Mouse (Mus musculus) midbrain, embryonic 16.5 days (tissue): ENCODE measurements around the gene Slc4a5. TPM values are rescaled to one million over a fixed set of nuclear protein-coding genes. Genes with fewer than 3 reads are reported as not detected.
"Not testable (repeated sequence)": the region's sequence is repeated elsewhere in the genome, so short reads cannot be mapped to it uniquely, and the experiment has no call there.

ENCODE experiments used
- ATAC-seq: fragments of 200-750 bp; cut with Nextera tagmentation; 2 replicates; pipeline ENCODE4 v1.8.0; 2017; ENCODE audit warnings: moderate TSS enrichment
- H3K27ac ChIP-seq: fragments of 300-500 bp; sonication (generic); 2 replicates; pipeline ENCODE4 v1.5.1; 2014; ENCODE audit warnings: mild to moderate bottlenecking, low read length, mixed read lengths
- H3K27me3 ChIP-seq: fragments of 300-500 bp; sonication (generic); 2 replicates; pipeline ENCODE4 v1.6.1; 2014; ENCODE audit warnings: low read depth, low read length, mixed read lengths; ENCODE audit not compliant: control insufficient read depth, insufficient read depth
- H3K36me3 ChIP-seq: fragments of 300-500 bp; sonication (generic); 2 replicates; pipeline ENCODE4 v1.6.1; 2014; ENCODE audit warnings: mild to moderate bottlenecking, low read length, moderate library complexity, mixed read lengths; ENCODE audit not compliant: control insufficient read depth, insufficient read depth
- H3K4me1 ChIP-seq: fragments of 300-500 bp; sonication (generic); 2 replicates; pipeline ENCODE4 v1.6.1; 2014; ENCODE audit warnings: mild to moderate bottlenecking, low read length, mixed read lengths; ENCODE audit not compliant: control insufficient read depth, insufficient read depth
- H3K4me2 ChIP-seq: fragments of 300-500 bp; sonication (generic); 2 replicates; pipeline ENCODE4 v1.6.1; 2014; ENCODE audit warnings: mild to moderate bottlenecking, low read length, mixed read lengths
- H3K4me3 ChIP-seq: fragments of 300-500 bp; sonication (generic); 2 replicates; pipeline ENCODE4 v1.5.1; 2014; ENCODE audit warnings: low read depth, mild to moderate bottlenecking, low read length, moderate library complexity, mixed read lengths
- H3K9ac ChIP-seq: fragments of 300-500 bp; sonication (generic); 2 replicates; pipeline ENCODE4 v1.6.1; 2014; ENCODE audit warnings: low read depth, low read length, mixed read lengths
- H3K9me3 ChIP-seq: fragments of 300-500 bp; sonication (generic); replicated peaks from 2 replicates; pipeline ENCODE4 v1.6.1; 2014; ENCODE audit warnings: mild to moderate bottlenecking, low read length, mixed read lengths; ENCODE audit not compliant: control insufficient read depth, poor library complexity, severe bottlenecking
- WGBS: fragments of 180-500 bp; shearing (Covaris S2); extraction: QIAGEN DNeasy Blood & Tissue Kit; methylation state at CpG from one replicate; pipeline ENCODE4 v1.1.7; 2014; 5-methylcytosine and 5-hydroxymethylcytosine counted together
- polyA plus RNA-seq: library from polyadenylated mRNA; unstranded; fragments of >200 nt; fragmentation: Nextera tagmentation; extraction: Ambion mirVana; gene quantifications from 2 replicates; pipeline ENCODE4 v1.2.1, GENCODE M21; 2015

Slc4a5 gene
- polyA plus RNA-seq, 1 experiment from 2014 or later, result 0.49 TPM

- H3K9ac ChIP-seq, result no peak overlapping the region
- no peaks in the 10 kb centered on the region for H3K27me3 ChIP-seq
- no peaks in the 10 kb centered on the region for H3K36me3 ChIP-seq
- no peaks in the 10 kb centered on the region for H3K9me3 ChIP-seq
- WGBS, result 74% methylated on average over 8 of the region's 8 CpGs
- H3K4me1 ChIP-seq, result peaks cover 16% of the 10 kb centered on the region
- no peak overlapping the region for H3K4me3 ChIP-seq
- H3K4me2 ChIP-seq, result no peak overlapping the region
- ATAC-seq, result no peak
- H3K27ac ChIP-seq, result no peak overlapping the region
These were observed 104.2 kb downstream of the Slc4a5 start for GRCm38 (mm10) chr6:83323652-83324419.

DNA sequence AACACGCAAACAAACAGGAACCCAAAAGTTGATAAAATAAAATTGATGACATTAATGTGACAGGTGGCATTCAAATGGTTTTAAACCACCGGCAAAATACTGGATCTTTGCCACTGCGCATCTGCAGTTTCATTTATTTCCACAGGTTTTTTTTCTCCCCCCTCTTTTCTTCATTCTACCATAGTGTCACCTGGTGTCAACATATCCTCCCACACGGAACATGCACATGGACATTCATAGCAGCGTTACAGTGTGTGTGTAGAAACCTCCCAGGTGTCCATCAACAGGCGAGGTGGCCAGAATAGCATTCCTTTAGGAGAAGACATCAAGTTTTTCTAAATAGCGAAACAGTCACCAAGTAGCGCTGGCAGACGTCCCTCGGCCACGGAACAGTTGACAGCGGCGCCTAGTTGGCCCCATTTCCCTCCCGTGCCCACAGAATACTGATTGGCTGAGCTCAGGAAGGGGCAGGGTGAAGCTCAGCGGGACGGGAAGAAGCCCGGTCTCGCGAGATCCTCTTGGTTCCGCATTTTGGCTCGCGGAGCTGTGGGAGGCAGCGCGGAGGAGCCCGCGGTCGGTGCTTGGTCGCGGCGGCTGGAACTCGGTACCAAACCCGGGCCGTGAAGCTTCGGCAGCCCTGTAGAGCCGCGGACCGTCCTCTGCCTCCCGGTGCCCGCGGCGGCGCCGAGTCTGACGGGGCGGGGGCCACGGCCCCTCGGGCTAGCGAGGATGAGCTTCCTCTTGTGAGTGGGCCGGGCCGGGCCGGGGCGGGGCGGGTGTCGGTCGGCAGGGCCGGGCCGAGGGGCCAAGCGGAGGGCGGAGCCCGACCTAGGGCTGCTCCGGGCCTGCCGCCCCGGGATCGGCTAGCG is 106.1 kb downstream of the Slc4a5 start, which contains the start of the genes Mthfd2 and Mob1a:
Gene Mthfd2, minus strand, starts transcription at position 384 of the 869 bp plus-strand sequence.
Gene Mob1a, plus strand, starts transcription at position 492 of the 869 bp plus-strand sequence.
- ATAC-seq, result peak; percentile 99
- peak within 1 kb of the TSS; percentile 84 for H3K4me2 ChIP-seq
- peak within 1 kb of the TSS; percentile 96 for H3K4me3 ChIP-seq
- peaks cover 16% of the 10 kb centered on the region for H3K4me1 ChIP-seq
- H3K27ac ChIP-seq, result peak within 1 kb of the TSS; percentile 87
- H3K9ac ChIP-seq, result peak within 1 kb of the TSS; percentile 97
- H3K9me3 ChIP-seq, result no peaks in the 10 kb centered on the region
- WGBS, result 2% methylated on average over 62 of the region's 65 CpGs
- H3K36me3 ChIP-seq, result peaks cover 3% of the 10 kb centered on the region; the same call in 1 of the 2 replicates
- H3K27me3 ChIP-seq, result no peaks in the 10 kb centered on the region

- Histone ChIP-seq H3K4me2 (peak overlapping the region; percentile 84), H3K27me3 (no peaks in the 10 kb centered on the region), H3K4me3 (peak overlapping the region; percentile 96), H3K36me3 (peaks cover 6% of the 10 kb centered on the region; the same call in 1 of the 2 replicates), H3K4me1 (peaks cover 16% of the 10 kb centered on the region), H3K9me3 (no peaks in the 10 kb centered on the region), H3K27ac (peak overlapping the region; percentile 87), H3K9ac (peak overlapping the region; percentile 97)
- ATAC-seq, result no peak; the same call in 1 of the 2 replicates
- WGBS, result 6% methylated on average over 6 of the region's 6 CpGs
These were observed 106.7 kb downstream of the Slc4a5 start for GRCm38 (mm10) chr6:83326394-83326736.

DNA sequence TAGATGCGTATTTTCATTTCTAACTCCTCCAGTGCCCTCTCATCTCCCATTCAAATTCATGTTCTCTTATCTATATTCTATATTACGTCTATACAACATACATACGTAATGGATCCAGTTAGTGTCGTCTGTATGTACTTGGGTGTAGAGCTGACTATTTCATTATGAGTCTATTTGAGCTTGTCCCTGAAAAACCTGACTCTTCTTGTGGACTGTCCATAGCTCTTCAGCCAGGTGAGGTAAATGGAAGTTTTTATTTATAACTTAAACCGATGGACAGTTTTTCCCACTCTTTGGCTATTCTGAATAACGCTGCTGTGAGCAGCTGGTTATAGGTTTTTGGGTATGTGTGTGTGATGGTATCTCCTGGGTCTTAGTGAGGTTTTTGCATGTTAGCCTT is 107.1 kb downstream of the Slc4a5 start:
- Histone ChIP-seq H3K27ac (no peak overlapping the region), H3K4me3 (peak overlapping the region; percentile 96), H3K9me3 (no peaks in the 10 kb centered on the region), H3K9ac (peak overlapping the region; percentile 97), H3K4me1 (peaks cover 16% of the 10 kb centered on the region), H3K27me3 (no peaks in the 10 kb centered on the region), H3K36me3 (peaks cover 10% of the 10 kb centered on the region), H3K4me2 (peak overlapping the region; percentile 84)
- no peak for ATAC-seq
- WGBS, result 62% methylated on average over 6 of the region's 6 CpGs

DNA sequence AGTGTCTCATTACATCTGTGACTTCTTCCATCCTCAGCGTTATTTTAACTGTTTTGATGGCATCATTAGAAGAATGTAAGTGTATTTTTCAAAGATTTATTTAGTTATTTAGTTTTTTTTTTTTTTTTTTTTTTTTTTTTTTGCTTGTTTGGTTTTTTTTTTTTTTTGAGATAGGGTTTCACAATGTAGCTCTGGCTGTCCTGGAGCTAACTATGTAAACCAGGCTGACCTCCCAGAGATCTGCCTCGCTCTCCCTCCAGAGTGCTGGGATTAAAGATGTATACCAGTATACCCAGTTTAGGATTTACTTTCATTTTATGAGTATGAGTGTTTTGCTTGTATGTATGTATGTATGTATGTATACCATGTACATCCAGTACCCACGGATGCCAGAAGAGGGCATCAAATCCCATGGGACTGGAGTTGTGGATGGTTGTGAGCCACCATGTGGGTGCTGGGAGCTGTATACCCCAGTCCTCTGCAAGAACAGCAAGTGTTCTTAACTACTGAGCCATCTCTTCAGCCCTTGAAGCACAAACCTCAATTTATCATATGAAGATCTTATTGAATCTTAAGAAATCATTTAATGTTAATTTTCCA is 108.1 kb downstream of the Slc4a5 start:
- no peak overlapping the region for H3K4me3 ChIP-seq
- H3K36me3 ChIP-seq, result peaks cover 17% of the 10 kb centered on the region
- no peak overlapping the region for H3K9ac ChIP-seq
- no peak overlapping the region for H3K4me2 ChIP-seq
- no peaks in the 10 kb centered on the region for H3K9me3 ChIP-seq
- WGBS, result 89% methylated on average over 3 of the region's 3 CpGs
- H3K4me1 ChIP-seq, result peaks cover 16% of the 10 kb centered on the region
- ATAC-seq, result no peak
- H3K27me3 ChIP-seq, result no peaks in the 10 kb centered on the region
- no peak overlapping the region for H3K27ac ChIP-seq

DNA sequence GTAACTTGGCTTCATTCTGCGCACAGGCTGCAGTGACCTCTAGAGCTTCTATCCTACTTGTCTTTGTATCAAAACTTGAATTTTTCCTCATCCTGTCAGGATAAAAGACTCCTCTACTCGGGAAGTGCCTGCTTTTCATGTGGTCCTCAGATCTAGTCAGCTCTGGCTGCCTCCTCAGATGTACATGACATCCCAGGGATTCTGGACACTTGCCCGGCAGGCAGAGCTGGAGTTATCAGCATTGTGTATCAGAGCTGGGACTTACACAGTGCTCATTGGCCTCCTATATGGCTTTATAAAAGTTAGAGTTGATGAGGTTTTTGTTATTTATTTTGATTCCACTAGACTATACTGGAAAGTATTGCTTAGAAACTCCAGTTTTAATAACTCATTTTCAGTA is 121.8 kb downstream of the Slc4a5 start:
- Histone ChIP-seq H3K36me3 (peaks cover 23% of the 10 kb centered on the region), H3K4me2 (no peak overlapping the region), H3K4me3 (no peak overlapping the region), H3K9me3 (no peaks in the 10 kb centered on the region), H3K27me3 (no peaks in the 10 kb centered on the region), H3K9ac (no peak overlapping the region), H3K27ac (no peak overlapping the region), H3K4me1 (no peaks in the 10 kb centered on the region)
- ATAC-seq, result no peak
- WGBS, result 73% methylated on average over 3 of the region's 3 CpGs

DNA sequence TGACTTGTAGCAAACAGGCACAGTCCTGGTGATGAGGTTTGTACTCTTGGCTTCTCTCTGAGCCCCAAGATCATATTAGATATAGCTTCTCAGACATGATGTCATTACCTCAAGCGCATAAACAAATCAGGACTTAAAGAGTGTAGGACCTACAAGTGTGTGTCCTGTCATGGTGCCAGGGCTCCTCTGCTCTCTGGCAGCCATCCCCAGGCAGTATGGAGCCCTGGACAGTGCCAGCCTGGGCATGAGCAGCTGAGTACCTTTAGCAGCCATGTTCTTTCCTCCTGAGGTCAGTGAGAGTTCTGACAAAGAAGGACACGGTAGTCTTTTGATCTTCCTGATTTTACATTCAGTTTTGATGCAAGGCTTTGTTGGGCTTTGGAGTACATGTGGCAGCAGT is 123.3 kb downstream of the Slc4a5 start:
- 94% methylated on average over 2 of the region's 2 CpGs for WGBS
- Histone ChIP-seq H3K27ac (no peak overlapping the region), H3K4me1 (no peaks in the 10 kb centered on the region), H3K27me3 (no peaks in the 10 kb centered on the region), H3K9ac (no peak overlapping the region), H3K4me3 (no peak overlapping the region), H3K9me3 (no peaks in the 10 kb centered on the region), H3K4me2 (no peak overlapping the region), H3K36me3 (peaks cover 23% of the 10 kb centered on the region)
- no peak for ATAC-seq

- not testable (repeated sequence) for H3K4me3 ChIP-seq, ATAC-seq, H3K27ac ChIP-seq, H3K9me3 ChIP-seq, H3K36me3 ChIP-seq, H3K4me2 ChIP-seq, H3K27me3 ChIP-seq, H3K9ac ChIP-seq
- 94% methylated on average over 8 of the region's 8 CpGs for WGBS
- peaks cover 11% of the 10 kb centered on the region for H3K4me1 ChIP-seq
These were observed 125.7 kb downstream of the Slc4a5 start for GRCm38 (mm10) chr6:83345285-83345684.
